Mouse (Mus musculus): Measurements from ENCODE around the gene 4930442H23Rik. TPM values are rescaled to one million over a fixed set of nuclear protein-coding genes. Genes with fewer than 3 reads are reported as not detected.
A peak's percentile ranks its signal among the peaks of the same experiment; 100 is the strongest.

The 4930442H23Rik gene
- polyA plus RNA-seq, 1 experiment from 2014 or later, result 0.07 TPM

- peaks cover 9% of the 10 kb centered on the region for H3K4me1 ChIP-seq (replicated peaks; ENCODE audit: control insufficient read depth, insufficient read depth)
- H3K4me2 ChIP-seq (replicated peaks; ENCODE audit: low read depth), result peak overlapping the region; percentile 91
- peak overlapping the region; percentile 96 for H3K27ac ChIP-seq (replicated peaks)
- no peak for TF ChIP-seq EP300 (optimal IDR thresholded peaks at IDR 0.05)
- TF ChIP-seq CTCF (IDR thresholded peaks at IDR 0.05; ENCODE audit: low read depth), result no peak
- H3K27me3 ChIP-seq (ENCODE audit: control insufficient read depth, insufficient read depth, low read length), result no peaks in the 10 kb centered on the region
- H3K9ac ChIP-seq (ENCODE audit: low read length), result peak overlapping the region; percentile 87
- peak overlapping the region; percentile 98 for H3K4me3 ChIP-seq (ENCODE audit: low read depth, low read length)
- peak; percentile 63 for DNase-seq (ENCODE audit: low spot score)
- ATAC-seq (ENCODE audit: low FRiP score, low TSS enrichment), result no peak
- H3K36me3 ChIP-seq (ENCODE audit: control insufficient read depth, insufficient read depth, low read length), result peaks cover 16% of the 10 kb centered on the region
- WGBS, result 33% methylated on average over 10 of the region's 10 CpGs
- no peaks in the 10 kb centered on the region for H3K9me3 ChIP-seq (ENCODE audit: control insufficient read depth, low read length)
Measured at GRCm38 (mm10) chr10:81140717-81141454, 42.8 kb downstream of the 4930442H23Rik start.

DNA sequence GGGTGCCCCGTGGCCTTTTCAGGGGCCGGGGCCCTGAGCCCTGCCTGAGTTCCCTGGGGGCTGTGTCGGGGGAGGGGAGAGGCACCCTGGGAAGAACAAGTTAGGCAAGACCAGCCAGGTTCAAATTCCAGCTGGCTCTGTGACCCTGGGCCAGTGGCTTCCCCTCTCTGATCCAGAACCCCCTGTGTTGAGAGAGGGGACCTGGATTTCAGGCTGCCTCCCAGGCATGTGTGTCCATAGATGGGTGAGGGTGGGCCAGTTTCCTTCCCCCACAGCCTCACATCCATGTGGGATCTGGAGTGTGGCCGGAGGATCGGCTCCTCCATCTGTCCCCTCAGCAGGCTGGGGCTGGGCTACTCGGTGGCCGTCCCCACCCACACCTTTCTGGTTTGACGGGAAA is 43.6 kb downstream of the 4930442H23Rik start:
- ATAC-seq (ENCODE audit: low FRiP score, low TSS enrichment) (no peak), DNase-seq (ENCODE audit: low spot score) (peak; percentile 56)
- 38% methylated on average over 8 of the region's 8 CpGs for WGBS
- H3K36me3 ChIP-seq (ENCODE audit: control insufficient read depth, insufficient read depth, low read length), result peaks cover 13% of the 10 kb centered on the region
- peaks cover 14% of the 10 kb centered on the region for H3K4me1 ChIP-seq (replicated peaks; ENCODE audit: control insufficient read depth, insufficient read depth)
- H3K27me3 ChIP-seq (ENCODE audit: control insufficient read depth, insufficient read depth, low read length), result no peaks in the 10 kb centered on the region
- H3K27ac ChIP-seq (replicated peaks), result peak overlapping the region; percentile 96
- no peaks in the 10 kb centered on the region for H3K9me3 ChIP-seq (ENCODE audit: control insufficient read depth, low read length)
- peak overlapping the region; percentile 91 for H3K4me2 ChIP-seq (replicated peaks; ENCODE audit: low read depth)
- H3K9ac ChIP-seq (ENCODE audit: low read length), result peak overlapping the region; percentile 87
- TF ChIP-seq EP300 (optimal IDR thresholded peaks at IDR 0.05) (no peak), CTCF (IDR thresholded peaks at IDR 0.05; ENCODE audit: low read depth) (no peak)
- H3K4me3 ChIP-seq (ENCODE audit: low read depth, low read length), result peak overlapping the region; percentile 98

DNA sequence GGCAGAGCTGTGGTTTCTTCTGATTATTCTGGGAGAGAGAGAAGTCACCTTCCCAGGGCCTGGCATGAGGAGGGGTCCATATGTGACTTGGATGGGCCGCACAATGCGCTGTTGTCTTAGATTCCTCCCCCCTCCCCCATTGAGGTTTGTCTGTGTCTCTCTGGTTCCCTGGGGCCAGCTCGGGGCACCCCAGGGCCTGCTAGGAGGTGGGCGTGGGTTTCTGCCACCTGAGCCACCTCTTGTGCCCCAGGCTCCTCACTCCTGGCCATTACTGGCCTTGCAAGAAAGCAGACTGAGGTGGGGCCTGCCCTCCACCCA is 44.2 kb downstream of the 4930442H23Rik start:
- ATAC-seq (ENCODE audit: low FRiP score, low TSS enrichment) (no peak), DNase-seq (ENCODE audit: low spot score) (no peak)
- Histone ChIP-seq H3K27me3 (ENCODE audit: control insufficient read depth, insufficient read depth, low read length) (no peaks in the 10 kb centered on the region), H3K9me3 (ENCODE audit: control insufficient read depth, low read length) (no peaks in the 10 kb centered on the region), H3K4me3 (ENCODE audit: low read depth, low read length) (peak overlapping the region; percentile 98), H3K4me1 (replicated peaks; ENCODE audit: control insufficient read depth, insufficient read depth) (peaks cover 14% of the 10 kb centered on the region), H3K36me3 (ENCODE audit: control insufficient read depth, insufficient read depth, low read length) (peaks cover 9% of the 10 kb centered on the region), H3K4me2 (replicated peaks; ENCODE audit: low read depth) (peak overlapping the region; percentile 91), H3K27ac (replicated peaks) (peak overlapping the region; percentile 96), H3K9ac (ENCODE audit: low read length) (peak overlapping the region; percentile 87)
- no peak for TF ChIP-seq EP300 (optimal IDR thresholded peaks at IDR 0.05)
- no peak for TF ChIP-seq CTCF (IDR thresholded peaks at IDR 0.05; ENCODE audit: low read depth)
- 57% methylated on average over 4 of the region's 4 CpGs for WGBS

GRCm38 (mm10) chr10:81138821-81139528 is 44.7 kb downstream of the 4930442H23Rik start:
- WGBS, result 42% methylated on average over 11 of the region's 11 CpGs
- H3K36me3 ChIP-seq (ENCODE audit: control insufficient read depth, insufficient read depth, low read length), result peaks cover 4% of the 10 kb centered on the region; the same call in 1 of the 2 replicates
- H3K4me2 ChIP-seq (replicated peaks; ENCODE audit: low read depth), result peak overlapping the region; percentile 91
- no peaks in the 10 kb centered on the region for H3K27me3 ChIP-seq (ENCODE audit: control insufficient read depth, insufficient read depth, low read length)
- no peak for DNase-seq (ENCODE audit: low spot score)
- H3K9me3 ChIP-seq (ENCODE audit: control insufficient read depth, low read length), result no peaks in the 10 kb centered on the region
- peak overlapping the region; percentile 87 for H3K9ac ChIP-seq (ENCODE audit: low read length)
- no peak for TF ChIP-seq CTCF (IDR thresholded peaks at IDR 0.05; ENCODE audit: low read depth)
- TF ChIP-seq EP300 (optimal IDR thresholded peaks at IDR 0.05), result no peak
- peak overlapping the region; percentile 96 for H3K27ac ChIP-seq (replicated peaks)
- H3K4me3 ChIP-seq (ENCODE audit: low read depth, low read length), result peak overlapping the region; percentile 98
- H3K4me1 ChIP-seq (replicated peaks; ENCODE audit: control insufficient read depth, insufficient read depth), result peaks cover 14% of the 10 kb centered on the region
- ATAC-seq (ENCODE audit: low FRiP score, low TSS enrichment), result no peak

DNA sequence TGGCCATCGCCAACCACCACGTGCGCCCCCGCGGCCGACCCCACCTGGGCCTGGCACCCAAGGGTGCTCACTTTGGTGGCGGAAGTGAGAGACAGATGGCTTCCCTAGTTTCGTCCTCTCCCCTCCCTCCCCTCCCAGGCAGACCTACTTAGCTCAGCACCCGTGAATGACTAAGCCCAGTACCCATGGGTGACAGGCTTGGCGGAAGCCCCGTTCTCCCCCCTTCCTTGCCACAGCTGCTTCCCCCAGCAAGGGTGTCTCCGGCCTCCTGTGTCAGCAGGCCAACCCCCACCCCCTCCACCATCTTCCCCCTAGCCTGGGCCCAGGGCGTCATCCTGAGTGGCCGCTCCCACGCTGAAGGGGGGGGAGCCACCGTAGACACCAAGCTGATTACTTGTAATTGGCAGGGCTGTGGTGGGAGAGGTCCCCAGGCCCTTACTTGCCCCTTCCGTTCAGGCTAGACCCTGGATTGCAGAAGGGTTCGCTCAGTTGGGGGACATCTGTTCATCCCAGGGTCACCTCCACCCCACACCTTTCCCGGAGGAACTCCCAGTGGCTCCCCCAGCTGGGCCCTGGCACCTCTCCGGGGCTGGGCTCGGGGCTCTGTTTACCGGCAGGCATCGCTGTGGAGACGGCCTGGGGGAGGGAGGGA is 45.4 kb downstream of the 4930442H23Rik start:
- DNase-seq (ENCODE audit: low spot score), result peak; percentile 71
- ATAC-seq (ENCODE audit: low FRiP score, low TSS enrichment), result no peak

More for the DNA sequence above, 45.4 kb downstream of the 4930442H23Rik start:
- H3K27ac ChIP-seq (replicated peaks), result peak overlapping the region; percentile 96
- no peaks in the 10 kb centered on the region for H3K9me3 ChIP-seq (ENCODE audit: control insufficient read depth, low read length)
- peaks cover 14% of the 10 kb centered on the region for H3K4me1 ChIP-seq (replicated peaks; ENCODE audit: control insufficient read depth, insufficient read depth)
- H3K9ac ChIP-seq (ENCODE audit: low read length), result peak overlapping the region; percentile 87
- H3K27me3 ChIP-seq (ENCODE audit: control insufficient read depth, insufficient read depth, low read length), result no peaks in the 10 kb centered on the region
- no peaks in the 10 kb centered on the region for H3K36me3 ChIP-seq (ENCODE audit: control insufficient read depth, insufficient read depth, low read length)
- H3K4me3 ChIP-seq (ENCODE audit: low read depth, low read length), result peak overlapping the region; percentile 98
- under 1% methylated on average over 24 of the region's 24 CpGs for WGBS
- TF ChIP-seq CTCF (IDR thresholded peaks at IDR 0.05; ENCODE audit: low read depth) (peak; percentile 29; the same call in 1 of the 2 replicates), EP300 (optimal IDR thresholded peaks at IDR 0.05) (no peak)
- peak overlapping the region; percentile 91 for H3K4me2 ChIP-seq (replicated peaks; ENCODE audit: low read depth)
